Mouse (Mus musculus) midbrain, embryonic 12.5 days (tissue): Measurements from ENCODE around the gene Parvb. TPM values are rescaled to one million over a fixed set of nuclear protein-coding genes. Genes with fewer than 3 reads are reported as not detected.

ENCODE experiments used
- ATAC-seq: fragments of 200-750 bp; cut with Nextera tagmentation; 2 replicates; pipeline ENCODE4 v1.8.0; 2017; ENCODE audit warnings: low read depth, moderate TSS enrichment, moderate library complexity; ENCODE audit not compliant: low FRiP score
- H3K27ac ChIP-seq: fragments of 300-500 bp; sonication (generic); replicated peaks from 2 replicates; pipeline ENCODE4 v1.5.1; 2016; ENCODE audit warnings: mild to moderate bottlenecking
- H3K27me3 ChIP-seq: fragments of 300-500 bp; sonication (generic); 2 replicates; pipeline ENCODE4 v1.6.1; 2016; ENCODE audit warnings: mild to moderate bottlenecking
- H3K36me3 ChIP-seq: fragments of 300-500 bp; sonication (generic); 2 replicates; pipeline ENCODE4 v1.6.1; 2016
- H3K4me1 ChIP-seq: fragments of 300-500 bp; sonication (generic); 2 replicates; pipeline ENCODE4 v1.6.1; 2016
- H3K4me2 ChIP-seq: fragments of 300-500 bp; sonication (generic); replicated peaks from 2 replicates; pipeline ENCODE4 v1.6.1; 2016; ENCODE audit warnings: mild to moderate bottlenecking, moderate library complexity
- H3K4me3 ChIP-seq: fragments of 300-500 bp; sonication (generic); 2 replicates; pipeline ENCODE4 v1.5.1; 2016; ENCODE audit warnings: mild to moderate bottlenecking
- H3K9ac ChIP-seq: fragments of 300-500 bp; sonication (generic); replicated peaks from 2 replicates; pipeline ENCODE4 v1.6.1; 2016; ENCODE audit warnings: mild to moderate bottlenecking, moderate library complexity
- H3K9me3 ChIP-seq: fragments of 300-500 bp; sonication (generic); 2 replicates; pipeline ENCODE4 v1.6.1; 2016; ENCODE audit warnings: mild to moderate bottlenecking
- WGBS: fragments of 180-500 bp; shearing (Covaris S2); methylation state at CpG from one replicate; pipeline ENCODE4 v1.1.7; 2016; 5-methylcytosine and 5-hydroxymethylcytosine counted together
- polyA plus RNA-seq: library from polyadenylated mRNA; unstranded; fragments of >200 nt; fragmentation: Nextera tagmentation; extraction: Ambion mirVana; gene quantifications from 2 replicates; pipeline ENCODE4 v1.2.1, GENCODE M21; 2016

Gene Parvb
- polyA plus RNA-seq, 1 experiment from 2014 or later = 6.5 TPM

DNA sequence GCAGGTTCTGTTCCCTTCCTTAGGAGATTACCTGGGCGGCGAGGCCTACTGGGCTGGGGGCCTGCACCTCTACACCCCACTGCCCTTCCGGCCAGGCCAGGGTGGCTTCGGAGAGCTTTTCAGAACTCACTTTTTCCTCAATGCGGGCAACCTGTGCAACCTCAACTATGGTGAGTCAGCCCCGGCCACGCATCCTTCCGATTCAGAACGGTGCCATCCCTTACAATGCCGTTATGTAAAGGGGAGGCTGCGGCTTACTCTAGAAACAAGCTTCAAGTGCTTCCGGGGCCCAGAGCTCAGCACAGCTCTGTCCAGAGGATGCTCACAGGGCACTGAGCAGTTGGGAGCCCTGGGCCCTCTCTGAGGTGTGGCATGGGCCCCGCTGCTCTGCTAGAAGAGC, 21.4 kb upstream of the Parvb start:
- 94% methylated on average over 13 of the region's 13 CpGs for WGBS
- no peak overlapping the region for H3K9ac ChIP-seq
- H3K27ac ChIP-seq = no peak overlapping the region
- H3K27me3 ChIP-seq = no peaks in the 10 kb centered on the region
- no peak for ATAC-seq
- H3K4me3 ChIP-seq = no peak overlapping the region
- no peaks in the 10 kb centered on the region for H3K9me3 ChIP-seq
- H3K4me2 ChIP-seq = no peak overlapping the region
- 0 out of 2 replicates have a peak, but pooled peaks cover 8% of the 10 kb centered on the region for H3K4me1 ChIP-seq
- H3K36me3 ChIP-seq = peaks cover 73% of the 10 kb centered on the region

DNA sequence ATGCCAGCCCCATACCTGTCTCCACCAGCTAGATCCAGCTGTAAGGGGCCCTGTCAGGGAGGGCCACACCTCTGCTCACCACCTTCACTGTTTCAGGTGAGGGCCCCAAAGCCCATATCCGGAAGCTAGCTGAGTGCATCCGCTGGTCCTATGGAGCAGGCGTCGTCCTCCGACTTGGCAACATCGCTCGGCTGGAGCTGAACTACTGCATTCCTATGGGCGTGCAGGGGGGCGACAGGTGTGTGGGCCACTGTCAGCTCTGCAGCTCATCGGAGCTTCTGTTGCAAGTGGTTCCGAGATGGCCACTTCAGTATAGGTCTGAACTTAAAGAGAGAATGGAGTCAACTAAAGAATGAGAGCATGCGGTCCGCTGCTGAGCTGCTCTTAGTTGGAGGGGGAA, 20.9 kb upstream of the Parvb start:
- Histone ChIP-seq H3K36me3 (peaks cover 68% of the 10 kb centered on the region), H3K27ac (no peak overlapping the region), H3K9me3 (no peaks in the 10 kb centered on the region), H3K4me3 (no peak overlapping the region), H3K27me3 (no peaks in the 10 kb centered on the region), H3K9ac (no peak overlapping the region), H3K4me1 (0 out of 2 replicates have a peak, but pooled peaks cover 11% of the 10 kb centered on the region), H3K4me2 (no peak overlapping the region)
- WGBS = 95% methylated on average over 13 of the region's 13 CpGs
- ATAC-seq = no peak

DNA sequence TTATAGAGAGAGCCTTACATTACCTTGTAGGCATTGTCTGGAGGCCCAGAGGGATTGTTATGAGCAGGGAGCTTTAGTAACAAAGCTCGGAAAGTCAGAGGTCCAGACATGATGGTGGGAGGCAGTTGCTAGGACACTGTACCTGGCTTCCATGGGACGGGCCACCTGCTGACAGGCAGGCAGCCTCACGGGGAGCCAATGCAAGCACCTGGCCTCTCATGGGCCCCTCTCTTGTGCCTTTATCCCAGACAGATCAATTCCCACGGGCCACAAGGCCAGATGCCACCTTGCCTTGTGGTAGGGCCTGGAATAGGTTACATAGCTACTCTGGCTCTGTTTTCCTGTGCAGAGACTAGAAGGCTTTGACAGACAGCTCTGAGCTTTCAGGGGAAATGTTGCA, 20.3 kb upstream of the Parvb start:
- peaks cover 16% of the 10 kb centered on the region for H3K4me1 ChIP-seq
- no peak overlapping the region for H3K4me3 ChIP-seq
- H3K9me3 ChIP-seq = no peaks in the 10 kb centered on the region
- H3K4me2 ChIP-seq = no peak overlapping the region
- ATAC-seq = peak; percentile 28; the same call in 1 of the 2 replicates
- H3K27ac ChIP-seq = no peak overlapping the region
- 76% methylated on average over 4 of the region's 4 CpGs for WGBS
- peaks cover 62% of the 10 kb centered on the region for H3K36me3 ChIP-seq
- no peak overlapping the region for H3K9ac ChIP-seq
- no peaks in the 10 kb centered on the region for H3K27me3 ChIP-seq

DNA sequence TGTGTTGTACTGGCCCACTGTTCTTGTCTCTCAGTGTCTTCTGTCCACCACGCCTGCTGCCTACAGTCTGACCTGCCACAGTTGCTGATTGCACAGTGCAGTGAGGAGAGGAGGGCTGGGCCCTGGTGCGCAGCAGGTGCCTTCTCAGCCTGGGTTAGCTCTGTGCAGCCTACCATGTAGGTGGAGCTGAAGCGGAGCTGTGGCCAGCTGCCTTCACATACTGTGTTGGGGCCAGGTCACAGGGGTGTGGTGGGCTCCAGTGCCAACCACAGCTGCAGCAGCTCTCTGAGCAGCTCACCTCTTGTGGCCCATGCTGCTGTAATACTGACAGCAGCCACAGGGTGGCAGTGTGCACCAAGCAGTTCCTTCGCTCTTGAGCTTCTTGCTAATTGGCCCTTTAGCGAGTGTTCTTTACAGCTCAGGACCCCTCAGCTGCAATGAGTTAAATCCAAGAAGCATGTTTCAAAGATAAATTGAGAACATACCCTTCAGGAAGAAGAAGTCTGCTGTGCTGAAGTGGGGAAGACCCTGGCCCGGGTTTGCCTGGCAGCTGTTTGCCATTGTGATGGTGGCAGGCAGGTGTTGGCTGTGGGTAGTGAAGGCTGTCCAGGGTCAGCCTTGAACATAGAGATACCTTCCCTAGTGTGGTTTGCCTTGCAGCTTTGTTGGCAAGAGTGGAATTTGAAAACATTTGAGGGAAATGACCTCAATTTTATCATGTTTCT, 19.6 kb upstream of the Parvb start:
- H3K9ac ChIP-seq = no peak overlapping the region
- no peak overlapping the region for H3K4me3 ChIP-seq
- no peaks in the 10 kb centered on the region for H3K9me3 ChIP-seq
- peaks cover 23% of the 10 kb centered on the region for H3K4me1 ChIP-seq
- peaks cover 56% of the 10 kb centered on the region for H3K36me3 ChIP-seq
- peak; percentile 47 for ATAC-seq
- H3K4me2 ChIP-seq = no peak overlapping the region
- H3K27ac ChIP-seq = no peak overlapping the region
- no peaks in the 10 kb centered on the region for H3K27me3 ChIP-seq
- WGBS = 47% methylated on average over 6 of the region's 6 CpGs

DNA sequence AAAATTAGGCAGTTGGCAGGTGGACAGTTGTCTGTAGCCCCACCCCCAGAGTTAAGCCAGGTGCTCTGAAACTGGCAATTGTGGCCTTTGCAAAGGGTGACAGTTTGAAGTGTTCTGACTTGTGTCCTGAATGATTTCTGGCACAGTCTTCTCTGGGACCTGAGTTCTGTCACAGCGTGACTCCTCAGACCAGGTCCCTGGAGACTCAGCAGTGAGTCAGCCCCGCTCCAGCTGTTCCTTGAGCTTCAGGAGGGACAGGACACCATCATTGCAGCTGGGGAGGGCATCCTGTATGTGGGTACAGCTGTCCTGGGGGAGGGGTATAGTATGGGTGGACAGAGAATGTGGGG, 19.1 kb upstream of the Parvb start:
- no peaks in the 10 kb centered on the region for H3K27me3 ChIP-seq
- no peak overlapping the region for H3K27ac ChIP-seq
- no peak for ATAC-seq
- H3K4me3 ChIP-seq = no peak overlapping the region
- peaks cover 51% of the 10 kb centered on the region for H3K36me3 ChIP-seq
- H3K4me1 ChIP-seq = peaks cover 23% of the 10 kb centered on the region
- WGBS = 86% methylated on average over 2 of the region's 2 CpGs
- H3K9me3 ChIP-seq = no peaks in the 10 kb centered on the region
- no peak overlapping the region for H3K4me2 ChIP-seq
- no peak overlapping the region for H3K9ac ChIP-seq

DNA sequence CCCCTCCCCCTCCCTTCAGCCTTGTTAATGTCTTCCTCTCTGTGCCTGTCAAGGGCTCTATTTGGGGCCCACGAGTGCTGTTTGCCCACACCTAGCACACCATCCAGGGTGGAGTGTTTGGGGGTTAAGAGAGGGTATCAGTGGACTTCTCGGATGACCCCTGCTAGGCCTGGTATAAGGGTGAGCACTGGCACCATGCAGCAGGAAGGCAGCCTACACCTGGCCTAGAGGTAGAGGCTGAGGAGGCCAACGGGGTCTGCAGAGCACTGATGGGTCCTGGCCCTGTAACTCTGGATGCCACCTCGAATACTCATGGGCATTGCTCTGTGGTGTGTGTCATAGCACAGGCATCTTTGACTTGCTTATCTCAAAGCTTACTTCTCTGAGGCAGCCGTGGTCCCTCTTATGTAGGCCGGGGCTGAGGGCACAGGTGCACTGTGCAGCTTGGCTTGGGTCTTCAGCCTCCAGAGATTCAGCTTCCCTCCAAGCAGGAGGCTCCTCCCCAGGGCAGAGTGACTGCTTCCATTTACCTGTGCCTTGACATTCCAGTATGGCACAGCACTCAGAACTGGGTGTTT, 18.6 kb upstream of the Parvb start:
- H3K4me2 ChIP-seq = no peak overlapping the region
- H3K9me3 ChIP-seq = no peaks in the 10 kb centered on the region
- 92% methylated on average over 6 of the region's 6 CpGs for WGBS
- peaks cover 48% of the 10 kb centered on the region for H3K36me3 ChIP-seq
- no peak for ATAC-seq
- H3K4me1 ChIP-seq = peaks cover 28% of the 10 kb centered on the region
- no peak overlapping the region for H3K4me3 ChIP-seq
- no peak overlapping the region for H3K27ac ChIP-seq
- H3K9ac ChIP-seq = no peak overlapping the region
- no peaks in the 10 kb centered on the region for H3K27me3 ChIP-seq

DNA sequence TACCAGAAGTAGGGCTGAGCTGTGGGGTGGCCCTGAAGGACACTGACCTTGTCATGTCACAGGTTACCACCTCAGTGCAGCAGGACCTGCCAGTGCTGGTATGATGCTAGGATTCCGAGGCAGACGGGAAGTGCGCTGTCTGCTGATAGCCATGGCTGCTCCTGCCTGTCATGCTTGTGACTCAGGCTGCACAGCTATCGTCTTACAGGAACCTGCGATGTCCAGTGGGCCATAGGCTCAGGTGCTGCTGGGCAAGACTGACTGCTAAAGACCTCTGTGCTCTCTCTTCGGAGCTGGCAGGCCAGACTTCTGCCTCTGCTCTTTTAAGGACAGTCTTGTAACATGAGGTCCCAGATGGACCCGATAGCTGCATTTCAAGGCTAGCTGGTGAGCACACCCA, 17.4 kb upstream of the Parvb start:
- no peak overlapping the region for H3K27ac ChIP-seq
- no peak for ATAC-seq
- peaks cover 38% of the 10 kb centered on the region for H3K36me3 ChIP-seq
- H3K4me2 ChIP-seq = no peak overlapping the region
- H3K9me3 ChIP-seq = no peaks in the 10 kb centered on the region
- H3K9ac ChIP-seq = no peak overlapping the region
- peaks cover 39% of the 10 kb centered on the region for H3K4me1 ChIP-seq
- H3K27me3 ChIP-seq = no peaks in the 10 kb centered on the region
- H3K4me3 ChIP-seq = no peak overlapping the region
- 90% methylated on average over 7 of the region's 7 CpGs for WGBS

DNA sequence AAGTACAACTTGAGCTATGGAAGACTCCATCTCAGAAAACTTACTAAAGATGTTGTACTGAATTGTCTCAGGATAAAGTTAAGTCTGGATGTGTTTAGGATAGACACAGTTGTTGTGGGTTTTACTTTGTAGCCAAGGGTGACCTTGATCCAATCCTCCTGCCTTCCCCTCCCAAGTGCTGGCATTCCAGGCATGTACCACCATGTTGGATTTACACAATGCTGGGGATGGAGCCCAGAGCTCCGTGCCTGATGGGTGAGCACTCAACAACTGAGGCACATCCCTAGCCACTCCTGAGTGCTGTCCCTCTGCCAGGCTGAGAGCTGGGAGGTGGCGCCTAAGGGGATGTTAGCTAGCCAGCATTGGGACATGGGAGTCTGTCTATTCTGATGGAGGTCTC, 16.6 kb upstream of the Parvb start:
- peaks cover 39% of the 10 kb centered on the region for H3K4me1 ChIP-seq
- H3K4me3 ChIP-seq = no peak overlapping the region
- no peak overlapping the region for H3K27ac ChIP-seq
- H3K27me3 ChIP-seq = no peaks in the 10 kb centered on the region
- no peaks in the 10 kb centered on the region for H3K9me3 ChIP-seq
- WGBS = 86% methylated on average over 2 of the region's 2 CpGs
- H3K9ac ChIP-seq = no peak overlapping the region
- H3K36me3 ChIP-seq = peaks cover 30% of the 10 kb centered on the region
- H3K4me2 ChIP-seq = no peak overlapping the region
- ATAC-seq = no peak

DNA sequence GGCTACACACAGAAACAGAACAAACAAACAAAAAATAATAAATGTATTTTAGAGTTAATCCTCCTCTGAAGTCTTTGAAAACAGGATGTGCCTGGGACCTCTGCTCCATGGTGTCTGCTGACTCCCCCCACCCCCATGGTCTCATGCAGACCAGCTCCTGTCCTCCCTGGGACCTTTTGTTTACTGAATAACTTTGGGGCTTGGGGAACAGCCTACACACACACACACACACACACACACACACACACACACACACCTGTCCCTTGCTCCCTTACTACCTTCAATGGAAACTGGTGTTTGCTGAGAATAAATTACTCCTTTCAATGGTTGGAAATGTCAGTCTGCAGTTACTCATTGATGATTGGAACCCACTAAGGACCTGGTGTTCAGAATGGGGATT, 15.8 kb upstream of the Parvb start:
- ATAC-seq = no peak
- Histone ChIP-seq H3K9me3 (no peaks in the 10 kb centered on the region), H3K4me3 (no peak overlapping the region), H3K36me3 (peaks cover 22% of the 10 kb centered on the region), H3K27me3 (no peaks in the 10 kb centered on the region), H3K27ac (peak overlapping the region; percentile 42; the same call in 1 of the 2 replicates), H3K4me1 (peaks cover 39% of the 10 kb centered on the region), H3K9ac (no peak overlapping the region), H3K4me2 (no peak overlapping the region)

DNA sequence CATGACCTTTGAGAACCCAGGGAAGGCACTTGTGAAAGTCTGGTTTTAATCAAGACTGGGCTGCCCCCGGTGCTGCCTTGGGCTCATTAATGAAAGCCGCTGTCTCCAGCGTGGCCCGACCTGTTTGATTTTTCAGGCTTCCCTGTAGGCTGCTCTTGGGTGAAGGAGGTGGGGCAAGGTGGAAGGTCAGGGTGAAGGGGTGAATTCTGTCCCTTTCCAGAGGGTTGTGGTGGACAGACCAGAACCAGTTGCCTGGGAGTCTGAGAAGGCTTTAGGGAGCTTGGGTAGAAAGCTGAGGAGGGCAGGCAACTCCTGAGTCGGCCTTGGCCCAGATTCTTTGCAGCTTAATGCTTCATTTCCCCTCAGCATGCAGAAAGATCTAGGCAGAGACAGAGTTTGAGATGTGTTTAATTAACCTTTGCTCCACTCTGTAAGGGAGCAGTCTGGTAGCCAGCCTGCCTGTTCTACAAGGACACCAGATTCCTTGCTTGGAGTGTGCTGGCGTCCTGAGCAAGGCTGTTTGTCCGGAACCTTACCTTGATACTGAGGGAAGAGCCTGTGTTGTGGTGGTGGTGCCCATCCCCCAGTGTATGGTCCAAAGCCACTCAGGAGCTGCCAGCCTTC, 15.3 kb upstream of the Parvb start:
- no peak for ATAC-seq
- no peaks in the 10 kb centered on the region for H3K9me3 ChIP-seq
- peaks cover 17% of the 10 kb centered on the region for H3K36me3 ChIP-seq
- no peaks in the 10 kb centered on the region for H3K27me3 ChIP-seq
- H3K27ac ChIP-seq = peak overlapping the region; percentile 42; the same call in 1 of the 2 replicates
- no peak overlapping the region for H3K9ac ChIP-seq
- H3K4me1 ChIP-seq = peaks cover 39% of the 10 kb centered on the region
- H3K4me3 ChIP-seq = no peak overlapping the region
- 36% methylated on average over 7 of the region's 7 CpGs for WGBS
- H3K4me2 ChIP-seq = no peak overlapping the region

DNA sequence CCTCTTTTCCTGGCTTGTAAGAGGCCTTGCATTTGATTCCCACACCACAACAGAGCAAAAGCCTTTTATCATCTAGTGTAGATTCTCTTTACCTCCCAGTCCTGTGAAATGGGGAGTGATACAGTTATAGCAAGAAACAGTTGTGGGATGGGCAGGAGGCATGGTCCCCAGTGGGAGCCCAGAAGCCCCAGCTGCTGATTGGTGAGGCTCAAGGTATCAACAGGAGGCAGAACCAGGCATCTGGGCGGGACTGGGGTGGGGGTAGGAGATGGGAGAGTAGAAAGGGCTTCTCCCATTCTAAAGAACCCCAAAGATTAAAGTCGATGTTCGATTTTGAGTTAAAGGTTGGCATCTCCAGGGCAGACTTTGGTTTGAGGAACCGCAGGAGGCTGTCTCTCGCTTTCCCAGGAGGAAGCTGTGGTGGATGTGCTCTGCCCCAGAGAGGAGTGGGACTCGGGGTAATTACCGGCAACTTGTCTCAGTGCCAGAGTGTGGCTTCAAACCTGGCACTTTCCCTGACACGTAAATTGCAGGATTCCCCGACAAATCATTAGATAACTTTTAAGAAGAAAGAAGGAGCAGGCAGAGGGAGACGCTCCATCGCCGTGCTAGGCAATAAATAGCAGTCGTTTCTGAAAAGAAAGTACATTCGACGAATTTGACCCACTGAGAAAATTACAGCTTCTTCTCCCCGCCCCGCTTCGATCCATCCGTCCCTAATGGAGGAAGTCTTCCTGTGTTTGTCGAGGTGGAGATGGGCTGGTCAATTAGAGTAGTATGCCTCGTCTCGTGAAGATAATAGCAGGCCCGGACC, 13.7 kb upstream of the Parvb start:
- WGBS = 62% methylated on average over 23 of the region's 23 CpGs
- peaks cover 31% of the 10 kb centered on the region for H3K4me1 ChIP-seq
- no peak overlapping the region for H3K4me3 ChIP-seq
- H3K9ac ChIP-seq = no peak overlapping the region
- ATAC-seq = no peak
- no peaks in the 10 kb centered on the region for H3K27me3 ChIP-seq
- no peak overlapping the region for H3K4me2 ChIP-seq
- peaks cover 13% of the 10 kb centered on the region for H3K36me3 ChIP-seq
- no peaks in the 10 kb centered on the region for H3K9me3 ChIP-seq
- H3K27ac ChIP-seq = no peak overlapping the region; the same call in 1 of the 2 replicates

DNA sequence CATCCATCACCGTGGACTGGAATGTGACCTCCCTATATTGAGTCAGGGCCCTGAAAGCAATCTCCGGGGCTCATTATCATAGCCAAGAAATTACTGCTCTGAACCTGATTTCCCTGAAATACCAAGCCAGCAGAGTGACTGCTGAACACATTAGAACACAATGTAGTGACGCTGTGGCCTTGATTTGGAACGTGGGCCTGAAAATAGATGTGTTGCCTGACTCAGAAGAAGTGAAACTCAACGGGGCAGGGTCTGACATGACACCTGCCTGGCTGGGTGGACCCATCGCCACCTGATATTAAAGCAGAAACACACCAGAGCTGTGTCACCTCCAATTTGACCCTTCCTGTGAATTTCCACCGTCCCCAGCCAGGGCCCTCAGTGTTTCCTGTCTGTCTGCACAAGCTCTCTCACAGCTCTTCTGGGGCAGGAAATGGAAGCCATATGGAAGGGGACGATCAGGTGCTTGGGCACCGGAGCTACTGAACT, 13.0 kb upstream of the Parvb start:
- no peaks in the 10 kb centered on the region for H3K9me3 ChIP-seq

More for the DNA sequence above, 13.0 kb upstream of the Parvb start:
- H3K4me2 ChIP-seq = no peak overlapping the region
- H3K27ac ChIP-seq = peak overlapping the region; percentile 46; the same call in 1 of the 2 replicates
- H3K36me3 ChIP-seq = peaks cover 10% of the 10 kb centered on the region
- no peak overlapping the region for H3K9ac ChIP-seq
- 64% methylated on average over 9 of the region's 9 CpGs for WGBS
- no peak overlapping the region for H3K4me3 ChIP-seq
- H3K27me3 ChIP-seq = no peaks in the 10 kb centered on the region
- ATAC-seq = no peak
- peaks cover 38% of the 10 kb centered on the region for H3K4me1 ChIP-seq
